Mouse (Mus musculus) liver, adult 2 months (tissue): Measurements from ENCODE around the gene Dedd2.

ENCODE experiments used
- CTCF ChIP-seq: fragments of 200-500 bp; IDR thresholded peaks from 2 replicates; pipeline ENCODE4 v1.5.1; 2011; ENCODE audit warnings: low read depth, low read length, control low read depth
- POLR2A ChIP-seq: fragments of 200-500 bp; IDR thresholded peaks from 2 replicates; pipeline ENCODE4 v1.6.1; 2011; ENCODE audit warnings: low read length, control low read depth; ENCODE audit not compliant: insufficient read depth; ENCODE audit errors: extremely low read depth

- no peak for TF ChIP-seq CTCF
- TF ChIP-seq POLR2A = no peak
Measured at GRCm38 (mm10) chr7:25269029-25269428, 48.6 kb upstream of the Dedd2 start.
